Mouse (Mus musculus) myocyte (in vitro differentiated cells): Measurements from ENCODE around the gene Scn4b. TPM values are rescaled to one million over a fixed set of nuclear protein-coding genes. Genes with fewer than 3 reads are reported as not detected.

ENCODE experiments used
- H3K27me3 ChIP-seq: one replicate; pipeline ENCODE4 v1.6.1; 2011; ENCODE audit not compliant: control insufficient read depth, insufficient read depth, insufficient read length
- H3K36me3 ChIP-seq: one replicate; pipeline ENCODE4 v1.6.1; 2011; ENCODE audit not compliant: control insufficient read depth, insufficient read depth
- H3K4me2 ChIP-seq: one replicate; pipeline ENCODE4 v1.6.1; 2011; ENCODE audit warnings: low read depth, control low read depth
- H3K4me3 ChIP-seq: one replicate; pipeline ENCODE4 v1.5.1; 2011; ENCODE audit warnings: mild to moderate bottlenecking, control low read depth, moderate library complexity
- H3K79me2 ChIP-seq: one replicate; pipeline ENCODE4 v1.6.1; 2011; ENCODE audit not compliant: control insufficient read depth, insufficient read depth
- H3ac ChIP-seq: one replicate; pipeline ENCODE4 v1.6.1; 2011; ENCODE audit not compliant: control insufficient read depth, insufficient read length
- CEBPB ChIP-seq: IDR thresholded peaks from 2 replicates; pipeline ENCODE4 v1.6.1; 2011; ENCODE audit warnings: mild to moderate bottlenecking, moderate library complexity; ENCODE audit not compliant: poor library complexity, insufficient read depth, severe bottlenecking
- E2F4 ChIP-seq: IDR thresholded peaks from one replicate; pipeline ENCODE4 v1.6.1; 2011; ENCODE audit warnings: mild to moderate bottlenecking, control low read depth, moderate library complexity; ENCODE audit not compliant: insufficient read depth
- MAX ChIP-seq: IDR thresholded peaks from one replicate; pipeline ENCODE4 v1.6.1; 2011; ENCODE audit warnings: low read depth, mild to moderate bottlenecking, control low read depth
- MYOD1 ChIP-seq, 3 experiments: IDR thresholded peaks; one replicate each; pipeline ENCODE4 v1.6.1; 2011; ENCODE audit warnings: control low read depth in 2 of 3, low read depth in 2 of 3, mild to moderate bottlenecking in 2 of 3, moderate library complexity in 1 of 3; ENCODE audit not compliant: insufficient read length in 2 of 3, control insufficient read depth in 1 of 3
- MYOG ChIP-seq, 3 experiments: IDR thresholded peaks; one replicate each; pipeline ENCODE4 v1.6.1; 2011; ENCODE audit warnings: control low read depth in 2 of 3, low read depth in 2 of 3, mild to moderate bottlenecking in 2 of 3; ENCODE audit not compliant: insufficient read length in 2 of 3, control insufficient read depth in 1 of 3, insufficient read depth in 1 of 3
- POLR2A ChIP-seq: IDR thresholded peaks from one replicate; pipeline ENCODE4 v1.6.1; 2011; ENCODE audit warnings: low read depth, mild to moderate bottlenecking, control low read depth, moderate library complexity; ENCODE audit not compliant: insufficient read length
- POLR2AphosphoS2 ChIP-seq: IDR thresholded peaks from one replicate; pipeline ENCODE4 v1.6.1; 2011; ENCODE audit warnings: low read depth, control low read depth; ENCODE audit not compliant: insufficient read length
- REST ChIP-seq: IDR thresholded peaks from one replicate; pipeline ENCODE4 v1.6.1; 2011; ENCODE audit warnings: mild to moderate bottlenecking, control low read depth, moderate library complexity; ENCODE audit not compliant: insufficient read depth, insufficient read length
- SRF ChIP-seq: IDR thresholded peaks from one replicate; pipeline ENCODE4 v1.6.1; 2011; ENCODE audit warnings: low read depth; ENCODE audit not compliant: control insufficient read depth, insufficient read length
- TCF12 ChIP-seq: IDR thresholded peaks from one replicate; pipeline ENCODE4 v1.6.1; 2011; ENCODE audit warnings: mild to moderate bottlenecking, control low read depth; ENCODE audit not compliant: poor library complexity, insufficient read depth, severe bottlenecking
- TCF3 ChIP-seq: IDR thresholded peaks from one replicate; pipeline ENCODE4 v1.6.1; 2011; ENCODE audit warnings: low read depth, control low read depth; ENCODE audit not compliant: insufficient read length
- USF1 ChIP-seq: IDR thresholded peaks from one replicate; pipeline ENCODE4 v1.6.1; 2011; ENCODE audit warnings: low read depth, mild to moderate bottlenecking, control low read depth, moderate library complexity
- polyA plus RNA-seq: library from polyadenylated mRNA; unstranded; fragments of >200 nt; fragmentation: generic; extraction: Trizol; gene quantifications from one replicate; pipeline ENCODE4 v1.2.1, GENCODE M21; 2012; ENCODE audit warnings: missing spikeins

Gene Scn4b
- polyA plus RNA-seq, 1 experiment = not detected

GRCm38 (mm10) chr9:45188570-45189563 is 50.7 kb downstream of the Scn4b start:
- H3ac ChIP-seq = no peak overlapping the region
- H3K4me3 ChIP-seq = no peak overlapping the region
- H3K4me2 ChIP-seq = no peak overlapping the region
- H3K36me3 ChIP-seq = no peaks in the 10 kb centered on the region
- TF ChIP-seq USF1 = no peak
- no peak for TF ChIP-seq MYOG (IDR thresholded peaks at IDR 0.05; ENCODE audit: control insufficient read depth in 1 of 3, insufficient read depth in 1 of 3, insufficient read length in 2 of 3, low read depth in 2 of 3)
- no peak for TF ChIP-seq TCF3
- TF ChIP-seq E2F4 = no peak
- no peak for TF ChIP-seq MYOD1 (IDR thresholded peaks at IDR 0.05; ENCODE audit: control insufficient read depth in 1 of 3, insufficient read length in 2 of 3, low read depth in 2 of 3)
- TF ChIP-seq REST = no peak
- TF ChIP-seq SRF = no peak
- no peak for TF ChIP-seq CEBPB
- no peak for TF ChIP-seq POLR2AphosphoS2
- no peak for TF ChIP-seq MAX
- no peak for TF ChIP-seq TCF12
- TF ChIP-seq POLR2A = no peak
- H3K27me3 ChIP-seq = peaks cover 32% of the 10 kb centered on the region
- no peaks in the 10 kb centered on the region for H3K79me2 ChIP-seq

- TF ChIP-seq MYOD1 (IDR thresholded peaks at IDR 0.05; ENCODE audit: control insufficient read depth in 1 of 3, insufficient read length in 2 of 3, low read depth in 2 of 3) = no peak
- TF ChIP-seq REST = no peak
Observed at GRCm38 (mm10) chr9:45189661-45190174, 51.5 kb downstream of the Scn4b start.

DNA sequence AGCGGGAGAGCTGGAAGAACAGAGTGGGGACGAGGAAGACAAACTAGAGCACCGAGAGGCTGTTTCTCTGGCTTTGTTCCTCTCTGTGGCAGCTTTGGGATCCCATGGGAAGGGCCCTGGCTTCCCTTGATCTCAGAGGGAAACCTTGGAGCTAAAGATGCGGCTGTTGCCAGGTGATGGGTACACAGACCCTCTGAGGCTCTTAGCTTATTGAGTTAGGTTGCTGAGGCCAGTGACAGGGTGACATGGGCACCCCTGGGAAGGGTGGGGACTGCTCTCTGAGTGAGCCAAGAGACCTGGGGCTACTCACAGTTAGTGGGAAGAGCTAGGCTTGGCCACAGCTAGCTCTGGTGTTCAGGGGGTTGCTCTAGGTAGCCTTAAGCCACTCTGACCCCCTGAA is 57.3 kb downstream of the Scn4b start:
- Histone ChIP-seq H3K27me3 (peaks cover 6% of the 10 kb centered on the region), H3K4me3 (no peak overlapping the region), H3ac (no peak overlapping the region), H3K4me2 (no peak overlapping the region), H3K79me2 (no peaks in the 10 kb centered on the region), H3K36me3 (no peaks in the 10 kb centered on the region)
- TF ChIP-seq TCF3 (no peak), POLR2A (no peak)

More at GRCm38 (mm10) chr9:45189661-45190174, 51.5 kb downstream of the Scn4b start:
- no peaks in the 10 kb centered on the region for H3K36me3 ChIP-seq
- H3K79me2 ChIP-seq = no peaks in the 10 kb centered on the region
- no peak overlapping the region for H3K4me3 ChIP-seq
- H3K4me2 ChIP-seq = no peak overlapping the region
- no peak overlapping the region for H3ac ChIP-seq
- peaks cover 23% of the 10 kb centered on the region for H3K27me3 ChIP-seq

- Histone ChIP-seq H3K36me3 (no peaks in the 10 kb centered on the region), H3K4me3 (no peak overlapping the region), H3ac (no peak overlapping the region), H3K79me2 (no peaks in the 10 kb centered on the region), H3K27me3 (peaks cover 6% of the 10 kb centered on the region), H3K4me2 (no peak overlapping the region)
- no peak for TF ChIP-seq MAX
- TF ChIP-seq SRF = no peak
- no peak for TF ChIP-seq MYOG (IDR thresholded peaks at IDR 0.05; ENCODE audit: control insufficient read depth in 1 of 3, insufficient read depth in 1 of 3, insufficient read length in 2 of 3, low read depth in 2 of 3)
- no peak for TF ChIP-seq POLR2AphosphoS2
- no peak for TF ChIP-seq CEBPB
- no peak for TF ChIP-seq TCF3
- no peak for TF ChIP-seq POLR2A
- TF ChIP-seq E2F4 = no peak
- TF ChIP-seq USF1 = no peak
- TF ChIP-seq REST = no peak
- TF ChIP-seq TCF12 = no peak
- no peak for TF ChIP-seq MYOD1 (IDR thresholded peaks at IDR 0.05; ENCODE audit: control insufficient read depth in 1 of 3, insufficient read length in 2 of 3, low read depth in 2 of 3)
Observed at GRCm38 (mm10) chr9:45196125-45196830, 58.1 kb downstream of the Scn4b start.

DNA sequence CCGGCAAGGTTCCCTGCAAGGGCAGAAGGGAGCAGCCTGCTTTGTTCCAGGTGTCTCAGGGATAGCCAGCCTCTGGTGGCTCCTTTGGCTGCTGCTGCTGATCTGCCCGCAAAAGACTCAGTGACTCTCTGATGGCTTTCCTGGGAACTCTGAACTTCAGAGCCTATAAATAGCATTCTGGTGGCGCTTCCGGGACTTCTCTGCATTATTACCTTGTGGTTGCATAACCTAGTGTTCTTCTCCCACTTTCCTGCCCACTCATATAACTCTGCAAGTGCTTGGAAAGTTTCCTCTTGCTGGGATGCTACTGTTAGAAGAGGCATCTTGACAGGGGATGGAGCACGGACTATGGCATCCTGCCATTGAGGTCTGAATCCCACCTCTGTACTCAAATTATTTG is 59.4 kb downstream of the Scn4b start:
- peaks cover 6% of the 10 kb centered on the region for H3K27me3 ChIP-seq
- H3K79me2 ChIP-seq = no peaks in the 10 kb centered on the region
- TF ChIP-seq MAX (no peak), TCF12 (no peak), CEBPB (no peak), REST (no peak), E2F4 (no peak), MYOG (IDR thresholded peaks at IDR 0.05; ENCODE audit: control insufficient read depth in 1 of 3, insufficient read depth in 1 of 3, insufficient read length in 2 of 3, low read depth in 2 of 3) (no peak), POLR2AphosphoS2 (no peak)
- no peak overlapping the region for H3K4me3 ChIP-seq
- H3K4me2 ChIP-seq = no peak overlapping the region
- H3ac ChIP-seq = no peak overlapping the region
- no peaks in the 10 kb centered on the region for H3K36me3 ChIP-seq
